Mouse (Mus musculus): Measurements from ENCODE around the gene St14. TPM values are rescaled to one million over a fixed set of nuclear protein-coding genes. Genes with fewer than 3 reads are reported as not detected.
"Not testable (repeated sequence)": the region's sequence is repeated elsewhere in the genome, so short reads cannot be mapped to it uniquely, and the experiment has no call there.

St14 gene
- 58.3 and 58.6 TPM in 2 replicates for polyA plus RNA-seq (2015; fragmentation: Nextera tagmentation; extraction: Ambion mirVana)

- WGBS, result under 1% methylated on average over 66 of the region's 74 CpGs
- Histone ChIP-seq H3K4me1 (replicated peaks; ENCODE audit: control insufficient read depth, insufficient read depth, low read length) (peaks cover 15% of the 10 kb centered on the region), H3K27me3 (ENCODE audit: control insufficient read depth, insufficient read depth, low read depth, low read length) (peaks cover 36% of the 10 kb centered on the region), H3K36me3 (ENCODE audit: control insufficient read depth, insufficient read depth, low read length) (no peaks in the 10 kb centered on the region), H3K9me3 (ENCODE audit: control insufficient read depth, low read length) (no peaks in the 10 kb centered on the region), H3K27ac (ENCODE audit: low read length) (peak within 1 kb of the TSS; percentile 33; the same call in 1 of the 2 replicates), H3K9ac (ENCODE audit: low read length) (peak within 1 kb of the TSS; percentile 74), H3K4me3 (ENCODE audit: low read length) (peak within 1 kb of the TSS; percentile 61), H3K4me2 (ENCODE audit: low read depth, low read length) (peak within 1 kb of the TSS; percentile 75)
- ATAC-seq (ENCODE audit: low read depth), result peak; percentile 92
Measured at GRCm38 (mm10) chr9:31131205-31131968, at the start of gene St14. St14 (minus strand) TSS chr9:31131853.

DNA sequence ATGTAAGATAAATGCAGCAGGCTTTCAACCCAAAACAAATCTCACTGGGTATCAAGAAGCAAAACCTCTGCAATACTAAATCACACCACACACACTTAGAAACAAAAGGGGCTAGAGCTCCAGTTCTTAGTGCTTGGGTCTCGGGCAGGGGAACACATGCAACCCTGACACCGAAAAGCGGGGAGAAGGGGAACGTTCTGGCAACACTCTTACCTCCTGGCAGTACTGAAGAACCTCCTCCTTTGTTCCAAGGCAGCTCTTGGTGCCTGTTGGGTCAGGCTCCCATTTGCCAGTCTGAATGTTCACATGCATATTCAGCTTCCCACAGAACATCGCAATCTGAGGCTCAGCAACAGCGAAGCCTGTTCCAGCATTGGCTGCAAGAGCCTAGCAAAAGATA, 46.0 kb upstream of the St14 start:
- H3K27me3 ChIP-seq (ENCODE audit: control insufficient read depth, insufficient read depth, low read depth, low read length), result no peaks in the 10 kb centered on the region
- no peak overlapping the region for H3K9ac ChIP-seq (ENCODE audit: low read length)
- no peaks in the 10 kb centered on the region for H3K9me3 ChIP-seq (ENCODE audit: control insufficient read depth, low read length)
- no peak overlapping the region for H3K27ac ChIP-seq (ENCODE audit: low read length)
- WGBS, result 88% methylated on average over 6 of the region's 6 CpGs
- no peak overlapping the region for H3K4me3 ChIP-seq (ENCODE audit: low read length)
- no peaks in the 10 kb centered on the region for H3K36me3 ChIP-seq (ENCODE audit: control insufficient read depth, insufficient read depth, low read length)
- peaks cover 16% of the 10 kb centered on the region for H3K4me1 ChIP-seq (replicated peaks; ENCODE audit: control insufficient read depth, insufficient read depth, low read length)
- ATAC-seq (ENCODE audit: low read depth), result no peak
- no peak overlapping the region for H3K4me2 ChIP-seq (ENCODE audit: low read depth, low read length)

GRCm38 (mm10) chr9:31176379-31177130, 44.9 kb upstream of the St14 start:
- Histone ChIP-seq H3K27me3 (ENCODE audit: control insufficient read depth, insufficient read depth, low read depth, low read length) (no peaks in the 10 kb centered on the region), H3K9ac (ENCODE audit: low read length) (no peak overlapping the region), H3K4me2 (ENCODE audit: low read depth, low read length) (no peak overlapping the region), H3K4me3 (ENCODE audit: low read length) (no peak overlapping the region), H3K36me3 (ENCODE audit: control insufficient read depth, insufficient read depth, low read length) (no peaks in the 10 kb centered on the region; the same call in 1 of the 2 replicates), H3K9me3 (ENCODE audit: control insufficient read depth, low read length) (no peaks in the 10 kb centered on the region), H3K4me1 (replicated peaks; ENCODE audit: control insufficient read depth, insufficient read depth, low read length) (peaks cover 9% of the 10 kb centered on the region), H3K27ac (ENCODE audit: low read length) (peak overlapping the region; percentile 30)
- 54% methylated on average over 8 of the region's 8 CpGs for WGBS
- ATAC-seq (ENCODE audit: low read depth), result peak; percentile 93

- H3K9ac ChIP-seq (ENCODE audit: low read length), result no peak overlapping the region
- ATAC-seq (ENCODE audit: low read depth), result no peak
- no peak overlapping the region for H3K27ac ChIP-seq (ENCODE audit: low read length)
- no peak overlapping the region for H3K4me2 ChIP-seq (ENCODE audit: low read depth, low read length)
- no peaks in the 10 kb centered on the region; the same call in 1 of the 2 replicates for H3K36me3 ChIP-seq (ENCODE audit: control insufficient read depth, insufficient read depth, low read length)
- 66% methylated on average over 3 of the region's 3 CpGs for WGBS
- H3K27me3 ChIP-seq (ENCODE audit: control insufficient read depth, insufficient read depth, low read depth, low read length), result no peaks in the 10 kb centered on the region
- H3K4me3 ChIP-seq (ENCODE audit: low read length), result no peak overlapping the region
- H3K4me1 ChIP-seq (replicated peaks; ENCODE audit: control insufficient read depth, insufficient read depth, low read length), result peaks cover 6% of the 10 kb centered on the region
- H3K9me3 ChIP-seq (ENCODE audit: control insufficient read depth, low read length), result no peaks in the 10 kb centered on the region
Measured at GRCm38 (mm10) chr9:31175978-31176377, 44.3 kb upstream of the St14 start.

DNA sequence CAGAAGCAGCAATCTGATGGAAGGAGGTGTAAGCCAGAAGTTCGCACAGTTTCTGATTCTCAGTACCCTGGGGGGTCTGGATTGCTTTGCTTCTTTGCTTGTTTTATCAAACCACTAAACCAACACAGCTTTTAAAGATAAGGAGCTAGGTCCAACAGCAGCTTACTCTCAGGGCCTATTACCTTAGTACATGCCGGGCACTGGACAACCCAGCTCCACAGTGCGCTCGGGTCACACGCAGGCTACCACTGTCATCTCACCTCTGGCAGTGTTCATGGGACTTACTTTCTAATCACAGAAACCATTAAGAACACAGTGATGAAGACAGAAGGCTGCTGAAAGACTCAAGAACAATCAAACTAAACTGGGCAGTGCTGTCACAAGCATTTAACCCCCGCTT, 43.7 kb upstream of the St14 start:
- 81% methylated on average over 6 of the region's 6 CpGs for WGBS
- H3K9ac ChIP-seq (ENCODE audit: low read length), result no peak overlapping the region
- no peaks in the 10 kb centered on the region for H3K9me3 ChIP-seq (ENCODE audit: control insufficient read depth, low read length)
- ATAC-seq (ENCODE audit: low read depth), result no peak
- no peaks in the 10 kb centered on the region for H3K27me3 ChIP-seq (ENCODE audit: control insufficient read depth, insufficient read depth, low read depth, low read length)
- peaks cover 6% of the 10 kb centered on the region for H3K4me1 ChIP-seq (replicated peaks; ENCODE audit: control insufficient read depth, insufficient read depth, low read length)
- no peaks in the 10 kb centered on the region; the same call in 1 of the 2 replicates for H3K36me3 ChIP-seq (ENCODE audit: control insufficient read depth, insufficient read depth, low read length)
- no peak overlapping the region for H3K4me2 ChIP-seq (ENCODE audit: low read depth, low read length)
- H3K4me3 ChIP-seq (ENCODE audit: low read length), result no peak overlapping the region
- H3K27ac ChIP-seq (ENCODE audit: low read length), result no peak overlapping the region

DNA sequence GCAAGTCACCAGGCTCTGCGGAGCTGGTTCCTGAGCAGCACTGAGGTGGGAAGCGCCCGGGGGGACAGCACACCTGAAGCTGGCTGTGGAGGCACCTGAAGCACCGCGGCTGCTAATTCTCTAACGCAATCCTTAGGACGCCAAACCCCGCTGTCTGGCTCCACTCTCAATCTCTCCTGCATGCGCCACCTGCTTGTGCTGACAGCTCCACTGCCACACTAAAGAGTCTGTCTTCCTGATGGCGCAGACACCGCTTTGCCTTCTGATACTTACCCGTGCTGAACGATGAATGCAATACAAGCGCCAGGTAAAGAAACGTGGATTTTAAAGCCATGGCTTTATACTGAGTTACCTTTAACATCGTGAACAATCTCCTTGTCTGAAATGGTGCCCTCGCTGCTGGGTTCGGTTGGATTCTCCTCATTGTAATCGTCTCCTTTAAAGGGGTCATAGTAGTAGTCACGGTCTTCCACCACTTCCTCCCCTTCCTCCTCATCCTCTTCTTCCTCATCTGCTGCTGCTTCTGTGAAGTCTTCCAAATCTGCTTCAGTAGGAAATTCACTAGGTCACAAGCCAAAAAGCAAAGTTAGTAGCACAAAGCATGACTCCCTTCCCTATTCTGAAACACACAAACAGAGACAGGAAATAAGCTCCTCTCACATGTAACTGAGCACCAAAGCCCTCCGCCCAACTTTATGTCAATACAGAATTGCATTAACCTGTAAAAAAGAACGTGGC, 36.9 kb upstream of the St14 start:
- Histone ChIP-seq H3K9me3 (ENCODE audit: control insufficient read depth, low read length) (no peaks in the 10 kb centered on the region), H3K9ac (ENCODE audit: low read length) (no peak overlapping the region), H3K4me2 (ENCODE audit: low read depth, low read length) (no peak overlapping the region), H3K27me3 (ENCODE audit: control insufficient read depth, insufficient read depth, low read depth, low read length) (no peaks in the 10 kb centered on the region), H3K4me3 (ENCODE audit: low read length) (no peak overlapping the region), H3K4me1 (replicated peaks; ENCODE audit: control insufficient read depth, insufficient read depth, low read length) (no peaks in the 10 kb centered on the region), H3K27ac (ENCODE audit: low read length) (no peak overlapping the region), H3K36me3 (ENCODE audit: control insufficient read depth, insufficient read depth, low read length) (peaks cover 16% of the 10 kb centered on the region)
- ATAC-seq (ENCODE audit: low read depth), result no peak
- 88% methylated on average over 22 of the region's 22 CpGs for WGBS

- Histone ChIP-seq H3K36me3 (ENCODE audit: control insufficient read depth, insufficient read depth, low read length) (peaks cover 24% of the 10 kb centered on the region), H3K9me3 (ENCODE audit: control insufficient read depth, low read length) (no peaks in the 10 kb centered on the region), H3K4me1 (replicated peaks; ENCODE audit: control insufficient read depth, insufficient read depth, low read length) (no peaks in the 10 kb centered on the region), H3K9ac (ENCODE audit: low read length) (no peak overlapping the region), H3K4me3 (ENCODE audit: low read length) (no peak overlapping the region), H3K27me3 (ENCODE audit: control insufficient read depth, insufficient read depth, low read depth, low read length) (no peaks in the 10 kb centered on the region), H3K4me2 (ENCODE audit: low read depth, low read length) (no peak overlapping the region), H3K27ac (ENCODE audit: low read length) (no peak overlapping the region)
- WGBS, result 88% methylated on average over 13 of the region's 13 CpGs
- no peak for ATAC-seq (ENCODE audit: low read depth)
Measured at GRCm38 (mm10) chr9:31167305-31167704, 35.7 kb upstream of the St14 start.

- H3K36me3 ChIP-seq (ENCODE audit: control insufficient read depth, insufficient read depth, low read length), result peaks cover 41% of the 10 kb centered on the region
- not testable (repeated sequence) for ATAC-seq (ENCODE audit: low read depth)
Measured at GRCm38 (mm10) chr9:31165505-31165904, 33.9 kb upstream of the St14 start.

DNA sequence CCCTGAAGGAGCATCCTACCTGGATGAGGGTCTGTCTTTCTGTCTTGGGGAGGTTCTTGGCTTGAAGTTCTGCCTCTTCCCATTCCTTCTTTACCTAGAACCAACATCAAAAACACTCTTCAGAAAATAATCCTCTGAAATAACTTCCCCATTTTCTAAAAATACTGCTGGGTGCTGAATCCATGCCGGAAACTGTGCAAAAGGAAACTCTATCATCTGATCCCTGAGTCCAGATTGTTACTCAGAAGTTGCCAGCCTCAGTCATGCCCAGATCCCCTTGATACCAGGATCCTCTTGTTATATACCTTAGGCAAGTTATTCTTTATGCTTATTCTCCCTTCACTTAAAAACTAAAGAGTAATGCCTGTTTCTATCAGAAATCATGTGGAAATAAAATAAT, 31.7 kb upstream of the St14 start:
- Histone ChIP-seq H3K4me1 (replicated peaks; ENCODE audit: control insufficient read depth, insufficient read depth, low read length) (no peaks in the 10 kb centered on the region), H3K36me3 (ENCODE audit: control insufficient read depth, insufficient read depth, low read length) (peaks cover 54% of the 10 kb centered on the region), H3K9me3 (ENCODE audit: control insufficient read depth, low read length) (no peaks in the 10 kb centered on the region), H3K4me2 (ENCODE audit: low read depth, low read length) (no peak overlapping the region), H3K27ac (ENCODE audit: low read length) (no peak overlapping the region), H3K4me3 (ENCODE audit: low read length) (no peak overlapping the region), H3K9ac (ENCODE audit: low read length) (no peak overlapping the region), H3K27me3 (ENCODE audit: control insufficient read depth, insufficient read depth, low read depth, low read length) (no peaks in the 10 kb centered on the region)
- WGBS, result 95% methylated on average over 1 of the region's 1 CpGs
- no peak for ATAC-seq (ENCODE audit: low read depth)

More at GRCm38 (mm10) chr9:31165505-31165904, 33.9 kb upstream of the St14 start:
- not testable (repeated sequence) for H3K4me2 ChIP-seq (ENCODE audit: low read depth, low read length); H3K27me3 ChIP-seq (ENCODE audit: control insufficient read depth, insufficient read depth, low read depth, low read length); H3K9ac ChIP-seq (ENCODE audit: low read length); H3K9me3 ChIP-seq (ENCODE audit: control insufficient read depth, low read length); H3K27ac ChIP-seq (ENCODE audit: low read length); H3K4me1 ChIP-seq (replicated peaks; ENCODE audit: control insufficient read depth, insufficient read depth, low read length); H3K4me3 ChIP-seq (ENCODE audit: low read length)
- 85% methylated on average over 3 of the region's 3 CpGs for WGBS

All from lung, embryonic 16.5 days (tissue).